Mouse (Mus musculus) limb, embryonic 15.5 days (tissue): Measurements from ENCODE around the gene Herpud1. TPM values are rescaled to one million over a fixed set of nuclear protein-coding genes. Genes with fewer than 3 reads are reported as not detected.

ENCODE experiments used
- ATAC-seq: fragments of 200-750 bp; cut with Nextera tagmentation; 2 replicates; pipeline ENCODE4 v1.8.0; 2017; ENCODE audit warnings: low read depth, moderate TSS enrichment; ENCODE audit not compliant: insufficient number of reproducible peaks, low FRiP score, low TSS enrichment
- H3K27ac ChIP-seq: fragments of 300-500 bp; sonication (generic); 2 replicates; pipeline ENCODE4 v1.5.1; 2015; ENCODE audit warnings: moderate library complexity, mild to moderate bottlenecking, inconsistent platforms
- H3K27me3 ChIP-seq: fragments of 300-500 bp; sonication (generic); 2 replicates; pipeline ENCODE4 v1.6.1; 2015; ENCODE audit warnings: inconsistent platforms
- H3K36me3 ChIP-seq: fragments of 300-500 bp; sonication (generic); 2 replicates; pipeline ENCODE4 v1.6.1; 2015; ENCODE audit warnings: inconsistent platforms
- H3K4me1 ChIP-seq: fragments of 300-500 bp; sonication (generic); 2 replicates; pipeline ENCODE4 v1.6.1; 2015; ENCODE audit warnings: inconsistent platforms
- H3K4me2 ChIP-seq: fragments of 300-500 bp; sonication (generic); 2 replicates; pipeline ENCODE4 v1.6.1; 2015; ENCODE audit warnings: mild to moderate bottlenecking, inconsistent platforms
- H3K4me3 ChIP-seq: fragments of 300-500 bp; sonication (generic); 2 replicates; pipeline ENCODE4 v1.5.1; 2015; ENCODE audit warnings: mild to moderate bottlenecking, inconsistent platforms
- H3K9ac ChIP-seq: fragments of 300-500 bp; sonication (generic); 2 replicates; pipeline ENCODE4 v1.6.1; 2015; ENCODE audit warnings: inconsistent platforms
- H3K9me3 ChIP-seq: fragments of 300-500 bp; sonication (generic); 2 replicates; pipeline ENCODE4 v1.6.1; 2016; ENCODE audit warnings: inconsistent platforms
- WGBS: fragments of 180-500 bp; shearing (Covaris S2); methylation state at CpG from one replicate; pipeline ENCODE4 v1.1.7; 2015; 5-methylcytosine and 5-hydroxymethylcytosine counted together
- polyA plus RNA-seq: library from polyadenylated mRNA; unstranded; fragments of >200 nt; fragmentation: Nextera tagmentation; extraction: Ambion mirVana; gene quantifications from 2 replicates; pipeline ENCODE4 v1.2.1, GENCODE M21; 2015

Gene Herpud1
- polyA plus RNA-seq, 1 experiment from 2014 or later, result 97.6 TPM

DNA sequence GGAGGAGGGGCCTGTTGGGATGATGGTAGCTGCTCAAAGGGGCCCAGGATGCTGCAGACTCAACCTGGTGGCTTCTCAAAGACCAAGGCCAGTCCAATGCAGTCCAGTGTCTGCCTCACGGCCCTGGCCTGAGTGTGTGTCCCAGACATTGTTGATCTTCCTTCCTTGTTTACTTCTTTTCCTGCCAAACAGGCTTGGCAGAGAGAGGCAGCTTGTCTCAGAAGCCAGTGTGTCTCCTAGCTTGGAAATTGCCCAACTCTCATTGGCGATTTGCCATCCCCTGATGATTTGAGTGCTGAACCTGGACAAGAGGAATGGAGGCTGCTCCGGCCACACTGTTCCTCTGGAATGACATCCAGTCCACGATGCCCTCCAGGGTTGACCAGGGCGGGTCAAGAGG lies 27.7 kb upstream of the Herpud1 start:
- H3K9me3 ChIP-seq, result no peaks in the 10 kb centered on the region
- WGBS, result 60% methylated on average over 5 of the region's 5 CpGs

DNA sequence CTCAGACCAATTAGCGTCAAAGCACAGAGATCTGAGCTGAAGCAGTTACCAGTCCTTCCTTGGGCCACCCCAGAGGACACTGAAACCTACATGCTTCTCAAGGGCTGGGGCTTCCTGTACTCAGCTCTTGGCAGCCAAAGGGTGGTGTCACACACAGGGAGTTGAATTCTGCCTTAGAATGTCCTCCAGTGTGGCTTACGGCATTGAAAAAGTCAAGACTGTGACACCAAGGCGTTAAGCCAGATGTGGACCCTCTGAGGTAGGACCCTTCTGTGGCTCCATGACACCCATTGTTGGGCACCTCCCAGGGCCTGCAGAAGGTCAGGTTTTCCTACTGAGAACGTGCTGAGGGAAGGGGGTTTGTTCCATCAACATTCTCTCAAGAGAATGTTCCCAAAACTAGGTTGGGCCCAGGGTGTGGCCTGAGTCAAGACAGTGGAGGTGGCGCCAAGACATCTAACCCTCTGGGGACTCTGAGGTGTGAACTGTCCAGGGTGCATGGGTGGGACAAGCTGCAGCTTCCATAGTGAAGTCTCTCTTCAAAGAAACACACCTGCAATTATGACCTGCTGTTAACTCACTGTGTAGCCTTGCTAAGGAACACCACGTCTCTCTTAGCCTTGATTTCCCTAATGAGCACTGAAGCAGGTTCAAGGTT lies 24.3 kb upstream of the Herpud1 start:
- no peak for ATAC-seq
- H3K9ac ChIP-seq, result no peak overlapping the region
- H3K4me3 ChIP-seq, result no peak overlapping the region
- H3K27ac ChIP-seq, result no peak overlapping the region
- H3K4me2 ChIP-seq, result no peak overlapping the region
- H3K9me3 ChIP-seq, result no peaks in the 10 kb centered on the region
- peaks cover 9% of the 10 kb centered on the region; the same call in 1 of the 2 replicates for H3K4me1 ChIP-seq
- 79% methylated on average over 6 of the region's 6 CpGs for WGBS
- no peaks in the 10 kb centered on the region for H3K27me3 ChIP-seq
- H3K36me3 ChIP-seq, result no peaks in the 10 kb centered on the region

More for the DNA sequence above, 27.7 kb upstream of the Herpud1 start:
- no peak overlapping the region for H3K4me3 ChIP-seq
- H3K36me3 ChIP-seq, result no peaks in the 10 kb centered on the region
- no peak overlapping the region for H3K4me2 ChIP-seq
- H3K9ac ChIP-seq, result no peak overlapping the region
- H3K4me1 ChIP-seq, result peaks cover 8% of the 10 kb centered on the region; the same call in 1 of the 2 replicates
- H3K27me3 ChIP-seq, result no peaks in the 10 kb centered on the region
- no peak overlapping the region for H3K27ac ChIP-seq
- no peak for ATAC-seq

DNA sequence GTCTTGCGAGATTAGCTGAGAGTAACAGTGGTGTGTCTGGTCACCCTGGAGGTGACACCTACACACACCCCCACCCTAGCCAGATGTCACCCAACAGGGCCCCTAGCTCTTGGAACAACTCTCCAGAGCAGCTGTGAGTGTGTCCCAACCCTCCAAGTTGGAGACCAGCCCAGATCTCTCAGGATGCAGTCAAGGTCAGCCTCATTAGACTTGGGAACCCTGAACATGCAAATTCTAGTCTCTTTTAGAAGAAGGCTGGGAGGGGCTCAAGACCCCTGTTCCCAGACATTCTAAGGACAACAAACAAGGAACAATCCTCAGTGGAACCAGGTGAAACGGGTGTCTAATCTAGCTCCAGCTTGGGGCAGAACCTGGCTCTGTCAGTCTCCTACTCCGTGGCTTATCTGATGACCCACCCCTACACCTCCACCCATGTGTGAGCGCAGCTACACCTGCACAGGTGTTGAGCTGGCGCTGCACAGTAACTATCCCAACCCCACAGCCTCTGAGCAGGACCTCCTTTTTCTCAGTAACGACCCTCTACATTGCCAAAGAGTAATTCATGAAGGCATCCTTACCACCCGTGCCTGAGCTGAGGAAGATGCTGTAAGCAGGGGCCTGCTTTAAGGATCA lies 23.5 kb upstream of the Herpud1 start:
- Histone ChIP-seq H3K27ac (no peak overlapping the region; the same call in 1 of the 2 replicates), H3K4me2 (no peak overlapping the region), H3K9me3 (no peaks in the 10 kb centered on the region), H3K4me1 (peaks cover 9% of the 10 kb centered on the region; the same call in 1 of the 2 replicates), H3K36me3 (no peaks in the 10 kb centered on the region), H3K9ac (no peak overlapping the region), H3K27me3 (no peaks in the 10 kb centered on the region), H3K4me3 (no peak overlapping the region)
- WGBS, result 71% methylated on average over 7 of the region's 7 CpGs
- 0 out of 2 replicates have a peak, but pooled peaks have one; percentile 9 for ATAC-seq

GRCm38 (mm10) chr8:94363288-94363688 lies 22.9 kb upstream of the Herpud1 start:
- Histone ChIP-seq H3K4me1 (peaks cover 9% of the 10 kb centered on the region; the same call in 1 of the 2 replicates), H3K4me2 (no peak overlapping the region), H3K4me3 (no peak overlapping the region), H3K27ac (no peak overlapping the region; the same call in 1 of the 2 replicates), H3K9me3 (no peaks in the 10 kb centered on the region), H3K27me3 (no peaks in the 10 kb centered on the region), H3K9ac (no peak overlapping the region), H3K36me3 (no peaks in the 10 kb centered on the region)
- WGBS, result 37% methylated on average over 4 of the region's 4 CpGs
- no peak for ATAC-seq

DNA sequence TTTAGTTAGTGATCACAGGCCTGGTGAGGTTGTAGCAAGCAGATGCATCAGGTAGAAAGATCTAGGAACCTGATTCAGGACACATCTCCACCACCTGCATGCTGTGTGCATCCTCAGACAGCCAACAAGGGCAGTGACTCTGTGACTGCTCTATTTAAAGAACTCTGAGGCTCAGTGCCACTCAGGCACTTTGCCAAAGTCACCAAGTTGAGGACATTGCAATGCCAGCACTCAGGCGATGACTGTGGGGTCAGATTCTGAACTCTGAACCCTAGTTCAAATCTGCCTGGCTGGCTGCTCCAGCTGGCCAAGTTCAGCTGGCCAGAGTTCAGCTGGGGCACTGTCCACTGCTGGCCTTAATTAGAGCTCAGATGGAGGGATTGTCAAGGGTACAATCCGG lies 22.3 kb upstream of the Herpud1 start:
- H3K4me3 ChIP-seq, result no peak overlapping the region
- H3K27me3 ChIP-seq, result no peaks in the 10 kb centered on the region
- H3K9ac ChIP-seq, result no peak overlapping the region
- WGBS, result 81% methylated on average over 2 of the region's 2 CpGs
- no peaks in the 10 kb centered on the region for H3K9me3 ChIP-seq
- no peaks in the 10 kb centered on the region for H3K36me3 ChIP-seq
- ATAC-seq, result no peak
- H3K4me2 ChIP-seq, result no peak overlapping the region
- no peak overlapping the region for H3K27ac ChIP-seq
- peaks cover 4% of the 10 kb centered on the region; the same call in 1 of the 2 replicates for H3K4me1 ChIP-seq

- 85% methylated on average over 6 of the region's 6 CpGs for WGBS
- Histone ChIP-seq H3K36me3 (no peaks in the 10 kb centered on the region), H3K27ac (no peak overlapping the region), H3K4me1 (0 out of 2 replicates have a peak, but pooled peaks cover 4% of the 10 kb centered on the region), H3K9me3 (no peaks in the 10 kb centered on the region), H3K4me3 (no peak overlapping the region), H3K4me2 (no peak overlapping the region), H3K27me3 (no peaks in the 10 kb centered on the region), H3K9ac (no peak overlapping the region)
- ATAC-seq, result no peak
Observed at GRCm38 (mm10) chr8:94364686-94365312, 21.4 kb upstream of the Herpud1 start.

DNA sequence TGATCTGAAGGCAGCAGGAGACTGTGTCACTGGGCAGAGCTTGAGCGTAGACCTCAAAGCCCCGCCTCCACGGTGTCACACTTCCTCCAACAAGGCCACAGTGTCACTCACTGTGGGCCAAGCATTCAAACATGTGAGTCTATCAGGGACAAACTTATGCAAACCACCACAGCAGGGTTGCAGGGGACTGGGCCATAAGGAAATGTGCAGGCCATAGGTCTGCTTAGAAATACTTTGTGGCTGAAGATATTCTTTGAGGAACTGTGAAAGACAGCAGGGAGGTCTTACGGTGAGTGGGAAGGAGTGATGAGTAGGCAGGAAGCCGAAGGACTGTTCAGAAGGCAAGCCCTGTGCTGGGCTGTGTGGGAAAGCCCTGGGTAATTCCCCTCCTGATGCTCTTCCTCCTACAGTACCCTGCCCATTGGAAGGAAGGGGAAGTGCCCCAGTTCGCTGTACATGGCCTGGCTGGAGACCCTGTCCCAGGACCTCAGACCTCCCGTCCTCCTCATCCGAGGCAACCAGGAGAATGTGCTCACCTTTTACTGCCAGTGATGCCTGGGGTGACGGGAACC lies 20.7 kb upstream of the Herpud1 start:
- 81% methylated on average over 9 of the region's 9 CpGs for WGBS
- H3K36me3 ChIP-seq, result no peaks in the 10 kb centered on the region
- no peak for ATAC-seq

DNA sequence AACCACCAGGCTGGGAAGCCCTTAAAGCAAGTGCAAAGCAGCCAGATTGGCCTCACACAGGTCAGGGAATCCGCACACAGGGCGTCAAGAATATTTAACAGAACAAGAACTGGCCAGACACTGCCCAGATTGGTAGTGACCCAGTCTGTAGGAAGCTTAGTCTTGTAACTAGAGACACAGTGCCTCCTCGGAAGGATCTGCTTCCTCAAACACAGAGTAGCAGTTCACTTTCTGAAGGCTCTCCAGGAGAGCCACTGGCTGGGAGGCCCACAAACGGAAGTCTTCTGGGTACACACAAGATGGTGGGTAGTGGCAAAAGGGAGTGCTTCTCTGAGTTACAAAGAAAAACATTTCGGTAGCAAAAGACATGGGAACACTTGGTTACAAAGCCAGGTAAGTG lies 15.4 kb upstream of the Herpud1 start:
- ATAC-seq, result no peak
- Histone ChIP-seq H3K9me3 (no peaks in the 10 kb centered on the region), H3K4me3 (no peak overlapping the region), H3K4me2 (no peak overlapping the region), H3K36me3 (no peaks in the 10 kb centered on the region), H3K27me3 (no peaks in the 10 kb centered on the region), H3K9ac (no peak overlapping the region), H3K4me1 (0 out of 2 replicates have a peak, but pooled peaks cover 3% of the 10 kb centered on the region), H3K27ac (no peak overlapping the region)
- 76% methylated on average over 5 of the region's 5 CpGs for WGBS

More for the DNA sequence above, 20.7 kb upstream of the Herpud1 start:
- H3K9ac ChIP-seq, result no peak overlapping the region
- no peaks in the 10 kb centered on the region for H3K9me3 ChIP-seq
- no peak overlapping the region for H3K27ac ChIP-seq
- no peak overlapping the region for H3K4me2 ChIP-seq
- H3K4me1 ChIP-seq, result 0 out of 2 replicates have a peak, but pooled peaks cover 4% of the 10 kb centered on the region
- no peaks in the 10 kb centered on the region for H3K27me3 ChIP-seq
- H3K4me3 ChIP-seq, result no peak overlapping the region

- ATAC-seq, result no peak
- Histone ChIP-seq H3K4me3 (no peak overlapping the region), H3K4me1 (peaks cover 10% of the 10 kb centered on the region)
Observed at GRCm38 (mm10) chr8:94372955-94373599, 13.2 kb upstream of the Herpud1 start.

GRCm38 (mm10) chr8:94375551-94375991 lies 10.7 kb upstream of the Herpud1 start:
- WGBS, result 33% methylated on average over 3 of the region's 3 CpGs
- ATAC-seq, result no peak
- no peak overlapping the region for H3K4me2 ChIP-seq

More at GRCm38 (mm10) chr8:94372955-94373599, 13.2 kb upstream of the Herpud1 start:
- H3K27me3 ChIP-seq, result no peaks in the 10 kb centered on the region
- H3K36me3 ChIP-seq, result no peaks in the 10 kb centered on the region
- 73% methylated on average over 6 of the region's 6 CpGs for WGBS
- no peak overlapping the region for H3K27ac ChIP-seq
- no peaks in the 10 kb centered on the region for H3K9me3 ChIP-seq
- no peak overlapping the region for H3K9ac ChIP-seq
- H3K4me2 ChIP-seq, result no peak overlapping the region

DNA sequence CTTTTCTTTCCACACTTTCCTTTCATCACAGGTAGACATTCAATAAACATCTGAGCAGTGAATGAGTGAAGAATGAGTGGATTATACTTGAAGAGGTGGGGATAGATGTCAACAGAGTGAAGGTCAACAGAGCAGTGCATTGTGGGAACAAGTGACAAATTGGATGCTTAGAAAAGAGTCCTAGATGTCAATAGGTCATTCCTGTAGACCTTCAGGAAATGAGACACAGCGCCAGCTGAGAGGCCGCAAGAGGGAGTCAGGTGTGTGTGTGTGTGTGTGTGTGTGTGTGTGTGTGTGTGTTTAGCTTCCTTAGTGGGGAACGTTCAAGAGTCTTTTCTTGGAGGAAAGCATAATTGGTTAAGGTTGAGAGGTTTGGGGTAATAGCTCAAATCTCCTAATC lies 10.1 kb upstream of the Herpud1 start:
- no peaks in the 10 kb centered on the region for H3K9me3 ChIP-seq
- no peak overlapping the region for H3K4me2 ChIP-seq
- H3K4me1 ChIP-seq, result peaks cover 10% of the 10 kb centered on the region
- WGBS, result 77% methylated on average over 3 of the region's 3 CpGs
- H3K36me3 ChIP-seq, result no peaks in the 10 kb centered on the region
- ATAC-seq, result no peak
- no peak overlapping the region for H3K27ac ChIP-seq
- no peak overlapping the region for H3K4me3 ChIP-seq
- no peak overlapping the region for H3K9ac ChIP-seq
- no peaks in the 10 kb centered on the region for H3K27me3 ChIP-seq

More at GRCm38 (mm10) chr8:94375551-94375991, 10.7 kb upstream of the Herpud1 start:
- H3K36me3 ChIP-seq, result no peaks in the 10 kb centered on the region
- no peak overlapping the region for H3K9ac ChIP-seq
- no peak overlapping the region for H3K4me3 ChIP-seq
- no peaks in the 10 kb centered on the region for H3K9me3 ChIP-seq
- H3K27me3 ChIP-seq, result no peaks in the 10 kb centered on the region
- peaks cover 10% of the 10 kb centered on the region for H3K4me1 ChIP-seq
- no peak overlapping the region for H3K27ac ChIP-seq
